Mouse (Mus musculus) embryonic facial prominence, embryonic 15.5 days (tissue): ENCODE measurements around the gene Zbtb38. TPM values are rescaled to one million over a fixed set of nuclear protein-coding genes. Genes with fewer than 3 reads are reported as not detected.

Experiments
- ATAC-seq: fragments of 200-750 bp; cut with Nextera tagmentation; 2 replicates; pipeline ENCODE4 v1.8.0; 2017; ENCODE audit warnings: low read depth, moderate TSS enrichment; ENCODE audit not compliant: insufficient number of reproducible peaks, low FRiP score, low TSS enrichment
- H3K27ac ChIP-seq: fragments of 300-500 bp; sonication (generic); replicated peaks from 2 replicates; pipeline ENCODE4 v1.5.1; 2015; ENCODE audit warnings: mild to moderate bottlenecking, inconsistent platforms
- H3K27me3 ChIP-seq: fragments of 300-500 bp; sonication (generic); 2 replicates; pipeline ENCODE4 v1.6.1; 2015; ENCODE audit warnings: inconsistent platforms
- H3K36me3 ChIP-seq: fragments of 300-500 bp; sonication (generic); 2 replicates; pipeline ENCODE4 v1.6.1; 2015; ENCODE audit warnings: mild to moderate bottlenecking, inconsistent platforms
- H3K4me1 ChIP-seq: fragments of 300-500 bp; sonication (generic); 2 replicates; pipeline ENCODE4 v1.6.1; 2015; ENCODE audit warnings: inconsistent platforms
- H3K4me2 ChIP-seq: fragments of 300-500 bp; sonication (generic); replicated peaks from 2 replicates; pipeline ENCODE4 v1.6.1; 2015; ENCODE audit warnings: mild to moderate bottlenecking, inconsistent platforms
- H3K4me3 ChIP-seq: fragments of 300-500 bp; sonication (generic); replicated peaks from 2 replicates; pipeline ENCODE4 v1.5.1; 2015; ENCODE audit warnings: mild to moderate bottlenecking, inconsistent platforms
- H3K9ac ChIP-seq: fragments of 300-500 bp; sonication (generic); 2 replicates; pipeline ENCODE4 v1.6.1; 2015; ENCODE audit warnings: inconsistent platforms
- H3K9me3 ChIP-seq: fragments of 300-500 bp; sonication (generic); replicated peaks from 2 replicates; pipeline ENCODE4 v1.6.1; 2016; ENCODE audit warnings: inconsistent platforms
- WGBS: fragments of 180-500 bp; shearing (Covaris S2); methylation state at CpG from one replicate; pipeline ENCODE4 v1.1.7; 2015; 5-methylcytosine and 5-hydroxymethylcytosine counted together
- polyA plus RNA-seq: library from polyadenylated mRNA; unstranded; fragments of >200 nt; fragmentation: Nextera tagmentation; extraction: Ambion mirVana; gene quantifications from 2 replicates; pipeline ENCODE4 v1.2.1, GENCODE M21; 2015

Zbtb38 gene
- polyA plus RNA-seq, 1 experiment from 2014 or later, result 22.1 TPM

- H3K4me3 ChIP-seq, result no peak overlapping the region
- no peak overlapping the region for H3K27ac ChIP-seq
- H3K27me3 ChIP-seq, result no peaks in the 10 kb centered on the region
- no peaks in the 10 kb centered on the region for H3K36me3 ChIP-seq
- no peak for ATAC-seq
- no peaks in the 10 kb centered on the region for H3K9me3 ChIP-seq
- H3K4me1 ChIP-seq, result peaks cover 17% of the 10 kb centered on the region
- 82% methylated on average over 15 of the region's 15 CpGs for WGBS
- H3K9ac ChIP-seq, result no peak overlapping the region
- H3K4me2 ChIP-seq, result no peak overlapping the region
Measured at GRCm38 (mm10) chr9:96710241-96710946, 42.2 kb downstream of the Zbtb38 start.

DNA sequence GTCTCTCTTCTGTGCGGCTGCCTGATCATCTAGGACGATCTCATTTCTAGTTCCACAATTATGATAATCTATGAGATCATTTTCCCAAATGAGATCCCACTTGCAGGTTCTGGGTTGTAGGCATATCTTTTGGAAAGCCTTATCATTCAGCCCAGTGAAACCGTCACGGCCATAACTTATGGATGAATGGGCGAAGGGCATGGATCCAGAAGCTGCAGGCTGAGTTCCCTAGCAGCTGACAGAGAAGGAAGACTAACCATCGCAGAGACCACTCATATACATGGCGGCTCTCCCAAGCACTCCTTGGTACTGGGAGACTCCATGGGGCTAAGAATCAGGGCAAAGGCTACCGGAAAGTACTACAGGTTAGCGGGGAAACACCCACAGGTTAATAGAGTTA, 43.7 kb downstream of the Zbtb38 start:
- no peak overlapping the region for H3K27ac ChIP-seq
- no peaks in the 10 kb centered on the region for H3K27me3 ChIP-seq
- 95% methylated on average over 9 of the region's 9 CpGs for WGBS
- H3K4me3 ChIP-seq, result no peak overlapping the region
- no peaks in the 10 kb centered on the region for H3K9me3 ChIP-seq
- no peaks in the 10 kb centered on the region for H3K36me3 ChIP-seq
- H3K9ac ChIP-seq, result no peak overlapping the region
- no peak overlapping the region for H3K4me2 ChIP-seq
- ATAC-seq, result no peak
- H3K4me1 ChIP-seq, result peaks cover 12% of the 10 kb centered on the region

DNA sequence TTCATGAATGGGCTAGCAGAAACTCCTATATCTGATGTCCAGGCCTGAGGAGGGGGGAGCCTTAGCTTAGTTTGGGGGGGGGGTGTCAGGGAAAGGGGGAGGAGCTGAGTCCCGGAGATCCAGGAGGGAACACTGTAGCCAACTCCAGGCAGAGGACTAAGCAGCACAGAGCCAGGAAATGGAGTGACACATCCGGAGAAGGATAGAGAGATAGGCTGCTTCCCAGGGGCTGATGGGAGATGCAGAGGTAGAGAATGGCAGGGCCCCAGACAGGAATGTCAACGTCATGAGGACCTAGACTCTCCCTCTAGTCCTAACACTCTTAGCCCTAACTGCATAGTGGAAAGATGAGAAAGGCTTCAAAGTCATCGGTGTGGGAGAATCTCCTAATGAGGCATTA, 44.7 kb downstream of the Zbtb38 start:
- Histone ChIP-seq H3K36me3 (no peaks in the 10 kb centered on the region), H3K27me3 (no peaks in the 10 kb centered on the region), H3K4me1 (peaks cover 11% of the 10 kb centered on the region), H3K27ac (no peak overlapping the region), H3K4me3 (no peak overlapping the region), H3K9ac (no peak overlapping the region), H3K4me2 (no peak overlapping the region), H3K9me3 (no peaks in the 10 kb centered on the region)
- ATAC-seq, result no peak
- WGBS, result 83% methylated on average over 4 of the region's 4 CpGs

DNA sequence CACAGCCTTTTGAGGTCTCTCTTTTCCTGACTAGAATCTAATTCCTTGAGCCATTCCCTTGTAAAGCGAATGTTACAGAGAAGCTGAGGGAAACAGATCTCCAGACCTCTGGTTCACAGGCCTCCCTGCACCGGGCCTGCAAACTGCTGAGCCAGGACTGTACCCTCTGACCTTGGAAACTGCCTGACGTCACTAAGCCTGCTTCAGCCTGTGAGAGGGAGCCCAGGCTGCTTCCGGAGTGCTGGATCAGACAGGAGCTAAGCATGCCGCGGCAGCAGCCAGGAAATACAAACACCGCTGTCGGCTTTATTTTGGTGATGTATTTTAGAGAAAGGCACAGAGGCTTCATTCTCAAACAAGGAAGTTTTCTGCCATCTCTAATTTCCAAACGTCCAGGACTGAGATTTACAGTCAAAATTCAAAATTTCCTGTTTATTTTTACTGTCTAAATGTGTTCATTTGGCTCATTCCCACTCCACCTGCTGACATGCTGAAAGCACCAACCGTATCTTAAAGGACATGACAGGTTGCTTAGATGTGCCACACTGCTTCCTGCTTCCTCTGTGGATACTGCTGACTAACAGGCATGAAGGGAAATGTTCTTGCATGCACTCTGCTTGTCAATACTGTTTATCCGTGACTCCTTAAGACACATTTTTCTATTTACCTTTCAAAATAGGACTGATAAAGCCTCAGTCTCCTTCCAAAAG, 46.9 kb downstream of the Zbtb38 start:
- no peak overlapping the region for H3K9ac ChIP-seq
- no peak for ATAC-seq
- peaks cover 11% of the 10 kb centered on the region for H3K4me1 ChIP-seq

DNA sequence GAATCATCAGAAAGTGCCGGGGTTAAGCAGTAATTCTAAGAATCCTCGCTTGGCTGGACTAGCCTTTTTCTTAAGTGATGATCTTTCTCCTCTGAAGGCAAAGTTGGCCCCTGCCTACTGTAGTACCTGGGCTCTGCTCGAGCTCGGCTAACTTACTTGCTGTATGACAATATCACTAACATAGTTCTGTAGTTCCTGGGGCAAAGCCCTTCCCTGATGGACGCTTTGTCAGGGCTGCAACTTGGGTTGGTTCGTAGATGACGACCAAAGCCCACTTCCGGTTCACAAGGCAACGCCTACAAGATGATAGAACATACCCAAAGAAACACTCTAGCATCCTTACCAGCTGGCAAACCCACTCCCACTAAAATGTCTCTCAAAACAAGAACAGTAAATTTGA, 47.7 kb downstream of the Zbtb38 start:
- Histone ChIP-seq H3K4me1 (peaks cover 6% of the 10 kb centered on the region), H3K9ac (no peak overlapping the region), H3K4me3 (no peak overlapping the region), H3K36me3 (0 out of 2 replicates have a peak, but pooled peaks cover 1% of the 10 kb centered on the region), H3K4me2 (no peak overlapping the region), H3K27ac (peak overlapping the region; percentile 69), H3K27me3 (no peaks in the 10 kb centered on the region), H3K9me3 (no peaks in the 10 kb centered on the region)
- WGBS, result 87% methylated on average over 9 of the region's 9 CpGs
- ATAC-seq, result no peak

More for the DNA sequence above, 46.9 kb downstream of the Zbtb38 start:
- 25% methylated on average over 11 of the region's 11 CpGs for WGBS
- Histone ChIP-seq H3K4me2 (peak overlapping the region; percentile 8; the same call in 1 of the 2 replicates), H3K4me3 (no peak overlapping the region), H3K27ac (peak overlapping the region; percentile 69), H3K27me3 (no peaks in the 10 kb centered on the region), H3K36me3 (no peaks in the 10 kb centered on the region), H3K9me3 (no peaks in the 10 kb centered on the region)

- peaks cover 13% of the 10 kb centered on the region; the same call in 1 of the 2 replicates for H3K36me3 ChIP-seq
- H3K9ac ChIP-seq, result no peak overlapping the region
- peak; percentile 79 for ATAC-seq
- H3K4me3 ChIP-seq, result no peak overlapping the region
- H3K4me1 ChIP-seq, result peaks cover 14% of the 10 kb centered on the region; the same call in 1 of the 2 replicates
- WGBS, result 74% methylated on average over 10 of the region's 10 CpGs
- H3K27me3 ChIP-seq, result no peaks in the 10 kb centered on the region
- no peak overlapping the region for H3K27ac ChIP-seq
- no peak overlapping the region for H3K4me2 ChIP-seq
- no peaks in the 10 kb centered on the region for H3K9me3 ChIP-seq
Measured at GRCm38 (mm10) chr9:96701891-96702290, 50.7 kb downstream of the Zbtb38 start.

- no peaks in the 10 kb centered on the region for H3K27me3 ChIP-seq
- 95% methylated on average over 6 of the region's 6 CpGs for WGBS
- H3K27ac ChIP-seq, result no peak overlapping the region
Measured at GRCm38 (mm10) chr9:96699276-96700035, 53.2 kb downstream of the Zbtb38 start.

DNA sequence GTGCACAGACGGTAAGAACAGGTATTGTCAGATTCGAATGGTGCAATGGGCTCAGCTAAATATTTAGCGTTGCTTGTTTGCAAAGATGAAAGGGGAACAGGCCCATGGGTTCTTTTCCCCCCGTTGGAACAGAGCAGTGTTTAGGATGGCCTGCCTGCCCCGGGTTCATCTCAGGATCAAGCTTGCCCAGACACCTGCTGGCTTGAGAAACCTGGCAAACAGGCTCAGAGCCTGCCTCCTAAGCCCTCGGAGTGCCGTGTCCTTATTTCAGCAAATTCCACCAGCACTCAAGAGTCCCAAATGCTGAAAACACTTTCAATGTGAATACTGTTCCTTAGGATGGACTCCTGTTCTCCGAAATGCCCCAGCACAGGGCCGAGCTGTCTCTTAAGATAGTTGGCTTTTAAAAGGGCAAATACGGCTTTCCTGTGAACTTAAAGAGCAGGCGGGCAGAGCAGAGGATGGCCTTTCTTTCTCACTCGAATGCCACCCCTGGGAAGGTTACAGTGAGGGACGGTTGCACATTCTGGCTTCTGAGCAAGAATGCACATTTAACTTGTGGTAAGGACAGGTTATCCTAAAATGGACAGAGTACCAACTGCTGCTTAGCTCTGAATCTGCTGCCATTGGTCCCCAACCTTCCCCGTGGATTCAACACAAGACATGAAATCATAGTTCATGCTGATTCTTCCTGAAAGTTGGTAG, 55.7 kb downstream of the Zbtb38 start:
- no peaks in the 10 kb centered on the region for H3K27me3 ChIP-seq
- H3K9ac ChIP-seq, result no peak overlapping the region
- no peak overlapping the region for H3K4me2 ChIP-seq
- H3K9me3 ChIP-seq, result no peaks in the 10 kb centered on the region
- no peak overlapping the region for H3K4me3 ChIP-seq
- H3K4me1 ChIP-seq, result peaks cover 17% of the 10 kb centered on the region; the same call in 1 of the 2 replicates
- ATAC-seq, result no peak
- H3K27ac ChIP-seq, result peak overlapping the region; percentile 78
- 70% methylated on average over 14 of the region's 14 CpGs for WGBS
- H3K36me3 ChIP-seq, result peaks cover 14% of the 10 kb centered on the region; the same call in 1 of the 2 replicates

More at GRCm38 (mm10) chr9:96699276-96700035, 53.2 kb downstream of the Zbtb38 start:
- no peak overlapping the region for H3K9ac ChIP-seq
- ATAC-seq, result no peak
- peaks cover 17% of the 10 kb centered on the region; the same call in 1 of the 2 replicates for H3K4me1 ChIP-seq
- H3K36me3 ChIP-seq, result peaks cover 13% of the 10 kb centered on the region; the same call in 1 of the 2 replicates
- no peak overlapping the region for H3K4me3 ChIP-seq
- no peaks in the 10 kb centered on the region for H3K9me3 ChIP-seq
- H3K4me2 ChIP-seq, result no peak overlapping the region

DNA sequence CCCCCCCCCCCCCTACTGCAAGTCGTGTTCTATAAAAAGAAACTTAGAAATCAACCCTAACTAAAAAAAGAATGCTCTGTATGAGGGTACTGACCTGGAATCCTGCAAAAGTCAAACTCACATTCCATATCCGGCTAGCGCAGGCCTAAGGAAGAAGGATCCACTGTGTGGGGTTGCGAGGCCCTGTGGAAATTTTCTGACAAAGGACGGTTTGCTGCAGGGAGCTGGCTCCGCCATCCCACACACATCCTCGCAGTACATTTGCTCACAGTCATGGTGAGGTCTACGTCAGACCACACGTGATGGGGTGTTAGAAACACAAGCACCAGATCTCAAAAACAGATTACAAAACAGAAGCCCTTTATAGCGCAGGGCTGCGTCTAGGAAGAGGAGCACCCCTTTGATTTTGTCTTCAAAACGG, 56.5 kb downstream of the Zbtb38 start:
- ATAC-seq, result no peak; the same call in 1 of the 2 replicates
- Histone ChIP-seq H3K4me1 (peaks cover 17% of the 10 kb centered on the region; the same call in 1 of the 2 replicates), H3K27ac (peak overlapping the region; percentile 78), H3K36me3 (peaks cover 14% of the 10 kb centered on the region; the same call in 1 of the 2 replicates), H3K27me3 (no peaks in the 10 kb centered on the region), H3K4me3 (no peak overlapping the region), H3K4me2 (no peak overlapping the region), H3K9ac (no peak overlapping the region), H3K9me3 (no peaks in the 10 kb centered on the region)
- WGBS, result 51% methylated on average over 12 of the region's 12 CpGs

DNA sequence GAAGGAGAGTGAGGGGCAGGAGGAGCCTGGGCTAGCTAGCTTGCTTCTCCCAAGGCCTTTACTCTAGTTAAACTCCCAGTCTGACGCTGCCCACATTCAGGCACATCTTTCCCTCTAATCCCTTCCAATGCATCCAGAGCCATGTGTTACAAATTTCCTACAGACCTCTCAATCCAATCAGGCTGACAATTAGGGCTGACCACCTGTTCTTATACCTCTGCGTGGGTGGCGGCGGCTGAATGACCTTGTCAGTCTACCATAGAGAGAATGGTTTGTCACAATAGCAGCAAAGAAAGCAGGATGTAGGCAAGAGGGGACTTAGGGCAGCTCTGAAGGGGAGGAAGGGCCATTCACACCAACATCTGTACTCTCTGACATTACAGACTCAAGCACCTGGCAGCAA, 62.2 kb downstream of the Zbtb38 start:
- Histone ChIP-seq H3K27ac (no peak overlapping the region), H3K4me1 (0 out of 2 replicates have a peak, but pooled peaks cover 3% of the 10 kb centered on the region), H3K36me3 (peaks cover 33% of the 10 kb centered on the region), H3K9me3 (no peaks in the 10 kb centered on the region), H3K4me3 (no peak overlapping the region), H3K4me2 (no peak overlapping the region), H3K27me3 (no peaks in the 10 kb centered on the region), H3K9ac (no peak overlapping the region)
- 53% methylated on average over 4 of the region's 4 CpGs for WGBS
- no peak for ATAC-seq
